Comparison of ENCODE assay signal across 16 mouse cellular contexts in the genomic region with DNA sequence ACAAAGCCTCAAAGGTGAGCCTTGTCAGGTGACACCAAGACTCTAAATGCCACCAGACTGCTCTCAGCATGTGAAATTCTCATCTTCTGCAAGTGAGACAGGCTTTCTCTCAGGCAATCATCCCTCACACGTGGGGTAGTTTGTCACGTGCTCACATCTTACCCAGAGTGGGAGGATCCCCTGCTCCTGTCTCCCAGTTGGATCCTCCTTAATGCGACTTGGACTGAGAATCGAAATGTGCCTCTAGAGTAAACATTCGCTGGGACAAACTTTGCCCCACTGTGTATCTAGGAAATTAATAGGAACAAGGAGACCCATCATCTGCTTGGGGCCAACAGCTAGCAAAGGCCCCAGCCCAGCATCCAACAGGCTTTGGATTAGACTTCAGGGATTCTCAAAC.
"Had no signal": no experiment of that assay in that cellular context is flagged by ENCODE, and none has a peak within 500 bp of the region (broad histone marks: within the 10 kb centered on the region; RNA-seq: fewer than 3 reads in every experiment).

No protein-coding gene starts in this region.

- H3K27ac ChIP-seq: neural tube, embryonic 13.5 days; neural tube, embryonic 15.5 days; stomach, embryonic 15.5 days; stomach, postnatal 0 days had no signal

- H3K9ac ChIP-seq: neural tube, embryonic 13.5 days; neural tube, embryonic 15.5 days; stomach, embryonic 15.5 days had no signal

- DNase-seq: retina, postnatal 1 day; right cerebral cortex, adult 18-20 months; right cerebral cortex, postnatal 14 days; right cerebral cortex, postnatal 25 days; right cerebral cortex, postnatal 4 days; spleen, adult 18-20 months; thymus, adult 18-20 months; thymus, adult 2 months; thymus, postnatal 14 days; thymus, postnatal 25 days; thymus, postnatal 36 days; thymus, postnatal 4 days had no signal

- H3K36me3 ChIP-seq: neural tube, embryonic 13.5 days; neural tube, embryonic 15.5 days; stomach, embryonic 15.5 days had no signal

- H3K27me3 ChIP-seq: stomach, embryonic 15.5 days had no signal

- H3K4me1 ChIP-seq: neural tube, embryonic 13.5 days had no signal

- H3K9me3 ChIP-seq: neural tube, embryonic 13.5 days; neural tube, embryonic 15.5 days; stomach, embryonic 15.5 days had no signal

- H3K4me2 ChIP-seq: neural tube, embryonic 13.5 days; neural tube, embryonic 15.5 days; stomach, embryonic 15.5 days had no signal

- H3K4me3 ChIP-seq: neural tube, embryonic 13.5 days; neural tube, embryonic 15.5 days; stomach, embryonic 15.5 days had no signal
